Mouse (Mus musculus): ENCODE measurements around the gene Grin1.
A peak's percentile ranks its signal among the peaks of the same experiment; 100 is the strongest.

Grin1 gene

DNA sequence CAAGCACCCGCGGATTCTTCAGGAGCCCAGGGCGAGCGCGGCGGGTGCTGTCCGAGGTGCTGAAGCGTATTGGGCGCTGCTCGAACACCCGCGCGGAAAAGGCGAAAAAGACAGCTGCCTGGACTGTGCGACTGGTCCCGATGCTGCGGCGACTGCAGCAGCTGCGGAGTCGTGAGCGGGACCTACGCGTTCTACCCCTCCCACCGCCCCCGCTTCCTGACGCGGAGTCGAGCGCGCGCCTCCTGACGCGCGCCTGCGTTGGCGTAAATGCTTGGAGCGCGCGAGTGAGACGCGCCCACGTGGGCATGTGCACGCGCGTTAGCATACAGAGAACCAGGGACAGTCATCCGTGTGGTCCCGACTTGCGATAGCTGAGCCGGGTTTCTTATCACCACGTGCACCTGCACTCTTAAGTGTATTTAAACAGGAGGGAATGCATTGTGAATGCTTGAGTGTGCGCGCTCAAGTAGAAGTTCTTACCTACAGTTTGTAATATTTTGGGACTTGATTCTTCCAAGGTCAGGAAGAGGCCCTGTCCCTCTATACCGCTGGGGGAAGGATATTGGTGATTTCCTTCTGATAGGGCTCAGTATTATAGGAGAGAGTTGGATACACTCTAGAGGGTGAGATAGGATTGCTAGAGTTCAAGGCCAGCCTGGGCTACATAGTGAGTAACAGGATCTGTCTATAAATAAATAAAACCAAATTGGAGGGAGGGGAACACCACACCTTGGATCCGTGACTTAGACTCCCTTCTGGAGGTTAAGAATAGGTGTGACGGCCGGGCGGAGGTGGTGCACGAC, at the start of gene Grin1:
Grin1 (minus strand) TSS at position 217 of the 803 bp plus-strand sequence.
- peak; percentile 82 for DNase-seq (ENCODE audit: low read depth, low spot score)

DNA sequence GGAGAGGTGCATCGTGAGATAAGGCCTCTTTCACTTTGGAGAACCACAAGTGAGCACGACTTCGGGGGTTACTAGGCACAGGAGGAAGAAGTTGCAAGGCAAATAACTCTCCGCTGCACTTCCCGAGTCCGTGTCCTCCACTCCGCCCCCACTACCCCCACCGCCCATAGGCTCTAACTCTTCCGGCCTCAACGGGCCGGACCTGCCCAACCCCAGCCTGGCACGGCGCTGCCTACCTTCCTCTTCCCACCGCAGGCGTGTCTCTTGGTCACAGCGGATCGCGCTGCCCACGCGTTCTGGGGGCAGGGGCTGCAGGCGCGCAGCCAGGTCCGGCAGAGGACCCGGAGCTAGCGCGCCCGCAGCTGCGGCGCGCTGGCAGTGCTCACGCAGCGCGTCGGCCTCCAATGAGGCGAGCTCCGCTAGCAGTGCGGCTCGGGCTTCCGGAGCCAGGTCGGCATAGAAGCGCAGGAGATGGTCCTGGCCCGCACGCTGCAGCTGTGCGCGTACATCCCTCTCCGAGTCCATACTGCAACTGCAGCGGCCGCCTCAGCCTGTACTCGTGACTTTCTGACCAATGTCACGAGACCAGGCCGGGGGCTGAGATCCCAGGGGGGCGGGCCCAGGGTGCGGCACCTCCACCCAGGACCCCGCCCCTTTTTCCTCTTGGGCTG, 46.2 kb upstream of the Grin1 start, which contains the start of gene Uap1l1:
Uap1l1 (minus strand) TSS at position 592 of the 671 bp plus-strand sequence.
- peak; percentile 88 for DNase-seq (ENCODE audit: low read depth, low spot score)

DNA sequence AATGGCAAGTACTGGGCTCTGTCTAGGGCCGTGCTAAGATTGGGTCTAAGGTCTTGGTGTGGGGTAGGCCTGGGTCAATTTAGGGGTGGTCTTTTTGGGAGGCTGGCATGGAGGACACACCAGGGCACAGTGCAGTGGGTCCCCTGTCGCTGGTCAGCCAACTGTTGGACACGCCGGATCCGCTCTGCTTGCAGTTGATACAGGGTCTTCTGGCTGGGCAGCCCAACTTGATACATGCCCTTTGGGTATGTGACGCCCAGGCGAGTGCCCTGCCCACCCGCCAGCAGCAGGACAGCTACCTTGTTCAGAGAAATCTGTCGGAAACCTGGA, 45.7 kb upstream of the Grin1 start:
- no peak for DNase-seq (ENCODE audit: low read depth, low spot score)

DNA sequence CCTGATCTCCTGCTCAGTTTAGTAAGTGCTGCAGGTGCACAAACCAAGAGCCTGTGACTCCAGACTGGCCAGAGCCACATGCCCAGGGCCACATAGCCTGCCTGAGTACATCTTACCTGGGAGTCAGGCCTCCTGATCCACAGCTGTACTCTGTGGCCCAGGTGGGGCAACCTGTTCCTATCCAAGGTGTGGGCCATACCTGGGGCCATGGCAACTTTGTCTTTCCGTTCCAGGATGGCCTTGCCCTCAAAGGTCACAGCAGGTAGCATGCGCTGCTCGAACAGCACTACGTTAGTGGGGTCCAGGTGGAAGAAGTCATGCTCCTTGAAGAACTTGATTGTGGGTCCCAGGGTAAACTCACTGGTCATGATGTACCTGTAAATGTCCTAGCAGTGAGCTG, 45.3 kb upstream of the Grin1 start:
- no peak for DNase-seq (ENCODE audit: low read depth, low spot score)

GRCm38 (mm10) chr2:25363478-25364178, 44.6 kb upstream of the Grin1 start:
- no peak for DNase-seq (ENCODE audit: low read depth, low spot score)

DNA sequence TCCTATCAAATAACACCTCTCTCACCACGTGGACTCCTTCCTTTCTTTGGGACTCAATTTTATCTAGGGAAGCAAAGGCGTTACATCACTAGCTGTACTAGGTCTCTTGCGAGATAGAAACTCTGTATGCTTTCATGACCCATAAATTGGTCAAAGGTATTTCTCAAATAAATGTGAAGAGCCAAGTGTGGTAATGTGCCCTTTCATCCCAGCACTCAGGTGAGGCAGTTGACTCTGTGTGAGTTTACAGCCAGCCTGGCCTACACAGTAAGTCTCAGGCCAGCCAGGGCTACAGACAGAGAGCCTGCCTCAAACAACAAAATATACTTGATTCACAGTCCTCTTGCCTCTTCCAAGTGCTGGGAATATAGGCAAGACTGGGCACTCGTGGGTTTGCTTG, 40.9 kb upstream of the Grin1 start:
- no peak for DNase-seq (ENCODE audit: low read depth, low spot score)

- peak; percentile 92 for DNase-seq (ENCODE audit: low read depth, low spot score)
Observed at GRCm38 (mm10) chr2:25356208-25357079, 37.5 kb upstream of the Grin1 start, which contains the start of gene Dpp7. Gene Dpp7, minus strand, starts transcription at chr2:25356359.

DNA sequence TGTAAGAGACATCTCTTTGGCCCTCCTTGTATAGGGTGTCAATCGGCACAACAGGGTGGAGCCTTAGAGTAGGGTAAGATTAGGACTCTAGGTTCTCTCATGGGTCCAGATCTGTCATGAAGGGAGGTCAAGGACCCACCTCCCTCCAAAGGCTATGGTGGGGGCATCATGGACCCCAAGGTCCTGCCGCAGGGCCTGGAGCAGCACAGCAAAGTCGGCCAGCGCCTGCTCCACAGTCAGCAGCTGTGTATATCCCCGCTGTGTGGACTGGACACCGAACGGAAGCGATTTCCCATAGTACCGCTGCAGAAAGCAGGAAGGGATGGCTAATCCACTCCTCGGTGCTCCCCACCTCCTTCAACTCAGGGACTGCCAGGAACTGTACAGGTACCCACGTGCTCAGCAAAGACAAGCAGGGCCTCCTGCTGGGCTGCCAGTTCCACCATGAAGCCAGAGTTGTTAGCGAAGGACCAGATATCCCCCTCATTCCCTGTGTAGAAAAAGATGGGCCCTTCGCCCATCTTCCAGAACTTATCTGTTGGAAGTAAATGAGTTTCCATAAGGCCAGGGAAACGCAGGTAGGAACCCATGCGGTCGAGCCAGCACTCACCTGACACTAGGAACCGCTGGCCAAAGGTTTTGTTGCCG, 36.6 kb upstream of the Grin1 start:
- no peak for DNase-seq (ENCODE audit: low read depth, low spot score)

GRCm38 (mm10) chr2:25354211-25354610, 35.2 kb upstream of the Grin1 start:
- no peak for DNase-seq (ENCODE audit: low read depth, low spot score)

GRCm38 (mm10) chr2:25350701-25351100, 31.7 kb upstream of the Grin1 start:
- no peak for DNase-seq (ENCODE audit: low read depth, low spot score)

- no peak for DNase-seq (ENCODE audit: low read depth, low spot score)
Observed at GRCm38 (mm10) chr2:25349499-25349898, 30.5 kb upstream of the Grin1 start.

GRCm38 (mm10) chr2:25348162-25348561, 29.2 kb upstream of the Grin1 start:
- DNase-seq (ENCODE audit: low read depth, low spot score): no peak

- no peak for DNase-seq (ENCODE audit: low read depth, low spot score)
Observed at GRCm38 (mm10) chr2:25338303-25338702, 19.3 kb upstream of the Grin1 start.

GRCm38 (mm10) chr2:25333569-25333968, 14.6 kb upstream of the Grin1 start:
- no peak for DNase-seq (ENCODE audit: low read depth, low spot score)

DNA sequence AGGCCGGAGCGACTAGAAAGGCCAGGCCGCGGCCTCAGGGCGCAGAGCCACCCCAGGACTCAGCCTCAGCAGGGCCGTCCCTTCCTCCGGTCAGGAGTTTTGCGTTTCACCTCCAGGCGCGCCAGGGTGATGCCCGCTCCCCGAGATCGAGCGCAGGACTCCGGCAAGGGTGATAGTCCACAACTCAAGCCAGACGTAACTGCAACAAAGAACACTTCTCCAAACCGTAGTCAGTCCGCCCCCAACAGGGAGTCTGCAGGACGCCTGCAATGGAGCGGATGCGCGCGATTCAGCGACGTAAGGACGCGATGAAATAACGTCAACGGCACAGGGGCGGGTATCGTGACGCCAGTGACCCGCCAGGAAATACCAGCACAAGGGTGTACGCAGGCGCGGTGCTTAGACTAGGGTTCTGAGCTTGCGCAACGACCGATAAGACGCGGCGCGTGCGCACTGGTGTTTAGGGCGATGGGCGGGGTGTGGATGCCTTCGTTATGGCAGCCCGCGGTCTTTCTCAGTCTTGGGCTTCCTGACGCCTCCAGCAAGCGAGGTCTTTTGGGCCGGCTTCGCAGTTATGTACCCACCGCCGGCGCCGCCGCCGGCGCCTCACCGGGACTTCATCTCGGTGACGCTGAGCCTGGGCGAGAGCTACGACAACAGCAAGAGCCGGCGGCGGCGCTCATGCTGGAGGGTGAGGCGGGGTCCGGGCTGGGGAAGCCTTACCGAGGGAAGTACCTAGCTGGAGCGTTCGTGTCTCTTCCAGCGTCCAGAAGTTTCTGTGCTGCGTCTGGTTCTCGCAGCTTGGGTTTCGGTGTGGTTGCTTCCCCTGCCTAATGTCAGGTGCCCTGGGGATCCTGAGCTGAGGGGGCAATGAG, 13.5 kb upstream of the Grin1 start, which contains the start of gene Man1b1:
Man1b1 (plus strand) TSS at position 53 of the 875 bp plus-strand sequence.
- peak; percentile 100 for DNase-seq (ENCODE audit: low read depth, low spot score)

DNA sequence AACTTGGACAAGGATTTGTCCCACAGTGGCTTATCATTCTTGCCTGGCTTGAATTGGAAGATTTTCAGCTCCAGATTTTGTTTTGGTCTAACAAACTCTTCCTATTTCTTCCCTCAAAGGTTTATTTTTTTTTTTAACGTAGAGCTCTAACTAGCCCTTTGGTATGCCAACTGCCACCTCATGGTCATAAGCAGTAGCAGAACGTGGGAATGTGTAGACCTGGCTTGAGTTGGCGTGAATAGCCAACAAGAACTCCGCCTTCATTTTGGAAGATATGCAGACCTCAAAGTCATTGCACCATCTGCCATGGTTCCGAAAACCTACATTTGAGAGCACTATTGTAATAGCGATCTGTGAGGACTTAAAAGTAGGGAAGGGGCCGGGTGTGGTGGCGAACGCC, 12.5 kb upstream of the Grin1 start:
- DNase-seq (ENCODE audit: low read depth, low spot score): peak; percentile 43

- DNase-seq (ENCODE audit: low read depth, low spot score): peak; percentile 77
Observed at GRCm38 (mm10) chr2:25328440-25328839, 9.5 kb upstream of the Grin1 start.

- no peak for DNase-seq (ENCODE audit: low read depth, low spot score)
Observed at GRCm38 (mm10) chr2:25326036-25326435, 7.0 kb upstream of the Grin1 start.

DNA sequence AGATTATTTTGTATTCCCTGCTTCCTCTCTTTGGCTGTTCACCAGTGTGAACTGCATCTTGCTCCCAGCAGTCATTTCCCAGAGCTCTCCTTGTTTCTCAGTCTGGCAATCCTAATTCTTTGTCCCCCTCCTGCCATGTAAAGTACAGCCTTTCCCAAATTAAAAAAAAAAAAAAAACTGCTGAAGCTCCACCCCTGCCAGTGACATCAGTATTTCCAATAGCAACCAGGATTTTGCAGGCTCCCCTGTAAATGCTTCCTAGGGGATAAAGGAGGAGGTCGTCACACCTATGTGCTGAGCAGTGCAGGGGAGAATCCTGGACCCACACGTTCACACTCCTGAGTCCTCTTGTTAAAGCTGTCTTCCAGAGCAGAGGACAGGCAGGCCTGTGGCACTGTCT, 1.1 kb upstream of the Grin1 start:
- no peak for DNase-seq (ENCODE audit: low read depth, low spot score)
